Mouse (Mus musculus) liver, embryonic 13.5 days (tissue): Measurements from ENCODE around the gene Map3k12. TPM values are rescaled to one million over a fixed set of nuclear protein-coding genes. Genes with fewer than 3 reads are reported as not detected.

ENCODE experiments used
- ATAC-seq: fragments of 200-750 bp; cut with Nextera tagmentation; 2 replicates; pipeline ENCODE4 v1.8.0; 2017; ENCODE audit warnings: low read depth, mild to moderate bottlenecking, moderate number of reproducible peaks, moderate library complexity
- DNase-seq: peaks from one replicate; pipeline ENCODE4 v3.0.0; 2022
- H3K27ac ChIP-seq: fragments of 300-500 bp; sonication (generic); 2 replicates; pipeline ENCODE4 v1.5.1; 2015; ENCODE audit warnings: moderate library complexity, mild to moderate bottlenecking, inconsistent platforms
- H3K27me3 ChIP-seq: fragments of 300-500 bp; sonication (generic); 2 replicates; pipeline ENCODE4 v1.6.1; 2015; ENCODE audit warnings: mild to moderate bottlenecking, inconsistent platforms
- H3K36me3 ChIP-seq: fragments of 300-500 bp; sonication (generic); 2 replicates; pipeline ENCODE4 v1.6.1; 2015; ENCODE audit warnings: mild to moderate bottlenecking, inconsistent platforms
- H3K4me1 ChIP-seq: fragments of 300-500 bp; sonication (generic); replicated peaks from 2 replicates; pipeline ENCODE4 v1.6.1; 2015; ENCODE audit warnings: inconsistent platforms
- H3K4me2 ChIP-seq: fragments of 300-500 bp; sonication (generic); 2 replicates; pipeline ENCODE4 v1.6.1; 2015; ENCODE audit warnings: inconsistent platforms, mild to moderate bottlenecking, moderate library complexity
- H3K4me3 ChIP-seq: fragments of 300-500 bp; sonication (generic); replicated peaks from 2 replicates; pipeline ENCODE4 v1.5.1; 2015; ENCODE audit warnings: mild to moderate bottlenecking, inconsistent platforms
- H3K9ac ChIP-seq: fragments of 300-500 bp; sonication (generic); 2 replicates; pipeline ENCODE4 v1.6.1; 2015; ENCODE audit warnings: mild to moderate bottlenecking, inconsistent platforms
- H3K9me3 ChIP-seq: fragments of 300-500 bp; sonication (generic); replicated peaks from 2 replicates; pipeline ENCODE4 v1.6.1; 2016; ENCODE audit warnings: inconsistent platforms
- WGBS: fragments of 180-500 bp; shearing (Covaris S2); methylation state at CpG from one replicate; pipeline ENCODE4 v1.1.7; 2015; ENCODE audit not compliant: insufficient replicate concordance; 5-methylcytosine and 5-hydroxymethylcytosine counted together
- polyA plus RNA-seq: library from polyadenylated mRNA; unstranded; fragments of >200 nt; fragmentation: Nextera tagmentation; extraction: Ambion mirVana; gene quantifications from 2 replicates; pipeline ENCODE4 v1.2.1, GENCODE M21; 2015

Gene Map3k12
- polyA plus RNA-seq, 1 experiment from 2014 or later, result 2.1 TPM

GRCm38 (mm10) chr15:102518859-102519201 is 2.0 kb upstream of the Map3k12 start:
- H3K27me3 ChIP-seq, result peaks cover 5% of the 10 kb centered on the region; the same call in 1 of the 2 replicates
- H3K4me2 ChIP-seq, result peak overlapping the region; percentile 98
- H3K4me3 ChIP-seq, result peak overlapping the region; percentile 81
- H3K27ac ChIP-seq, result peak overlapping the region; percentile 96
- H3K9ac ChIP-seq, result peak overlapping the region; percentile 87
- H3K4me1 ChIP-seq, result peaks cover 51% of the 10 kb centered on the region
- WGBS, result 4% methylated on average over 9 of the region's 9 CpGs
- DNase-seq, result no peak
- peaks cover 30% of the 10 kb centered on the region for H3K36me3 ChIP-seq
- ATAC-seq, result no peak
- H3K9me3 ChIP-seq, result no peaks in the 10 kb centered on the region

- peak within 1 kb of the TSS; percentile 96 for H3K27ac ChIP-seq
- peak within 1 kb of the TSS; percentile 81 for H3K4me3 ChIP-seq
- H3K4me2 ChIP-seq, result peak within 1 kb of the TSS; percentile 98
- DNase-seq, result peak; percentile 100
- peak; percentile 92 for ATAC-seq
- peaks cover 5% of the 10 kb centered on the region; the same call in 1 of the 2 replicates for H3K27me3 ChIP-seq
- peak within 1 kb of the TSS; percentile 87 for H3K9ac ChIP-seq
- peaks cover 26% of the 10 kb centered on the region for H3K36me3 ChIP-seq
- under 1% methylated on average over 60 of the region's 60 CpGs for WGBS
- H3K9me3 ChIP-seq, result no peaks in the 10 kb centered on the region
- peaks cover 51% of the 10 kb centered on the region for H3K4me1 ChIP-seq
Measured at GRCm38 (mm10) chr15:102517976-102518858, 1.4 kb upstream of the Map3k12 start, which contains the start of gene Tarbp2. Gene Tarbp2, plus strand, starts transcription at chr15:102518192.

GRCm38 (mm10) chr15:102517631-102517975 is 739 bp upstream of the Map3k12 start:
- Histone ChIP-seq H3K4me3 (peak overlapping the region; percentile 81), H3K27ac (peak overlapping the region; percentile 85), H3K9ac (peak overlapping the region; percentile 75), H3K27me3 (peaks cover 5% of the 10 kb centered on the region; the same call in 1 of the 2 replicates), H3K36me3 (peaks cover 21% of the 10 kb centered on the region), H3K4me2 (peak overlapping the region; percentile 98), H3K4me1 (peaks cover 51% of the 10 kb centered on the region), H3K9me3 (no peaks in the 10 kb centered on the region)
- ATAC-seq (no peak), DNase-seq (no peak)
- 1% methylated on average over 10 of the region's 10 CpGs for WGBS

DNA sequence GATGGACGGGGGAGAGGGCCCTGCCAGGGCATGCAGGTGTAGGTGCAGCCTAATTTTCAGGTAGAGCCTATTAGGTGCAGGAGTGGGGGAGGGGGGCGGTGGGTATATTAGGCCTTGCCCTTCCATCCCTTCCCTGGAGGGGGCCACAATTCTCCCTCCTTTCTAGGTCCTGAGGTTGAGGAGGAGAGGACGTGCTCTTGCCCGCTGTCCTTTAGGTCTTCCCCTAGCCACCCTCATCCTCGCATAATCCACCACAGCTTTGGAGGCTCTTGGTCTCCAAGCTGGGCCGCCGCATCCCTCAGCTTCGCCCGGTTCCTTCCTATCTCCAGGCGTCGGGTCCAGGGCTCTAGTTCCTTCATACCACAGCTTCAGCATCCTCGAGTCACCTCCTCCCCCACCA is 571 bp downstream of the Map3k12 start:
- no peak for ATAC-seq
- peaks cover 7% of the 10 kb centered on the region; the same call in 1 of the 2 replicates for H3K36me3 ChIP-seq

GRCm38 (mm10) chr15:102515791-102516190 is 1.1 kb downstream of the Map3k12 start:
- peaks cover 50% of the 10 kb centered on the region for H3K4me1 ChIP-seq
- H3K4me2 ChIP-seq, result peak overlapping the region; percentile 98
- H3K9ac ChIP-seq, result peak overlapping the region; percentile 75
- ATAC-seq (no peak), DNase-seq (no peak)
- H3K9me3 ChIP-seq, result no peaks in the 10 kb centered on the region
- H3K36me3 ChIP-seq, result peaks cover 2% of the 10 kb centered on the region; the same call in 1 of the 2 replicates
- 59% methylated on average over 4 of the region's 4 CpGs for WGBS
- H3K27me3 ChIP-seq, result peaks cover 16% of the 10 kb centered on the region; the same call in 1 of the 2 replicates
- no peak overlapping the region for H3K27ac ChIP-seq
- peak overlapping the region; percentile 81; the same call in 1 of the 2 replicates for H3K4me3 ChIP-seq

More for the DNA sequence above, 571 bp downstream of the Map3k12 start:
- Histone ChIP-seq H3K4me1 (peaks cover 50% of the 10 kb centered on the region), H3K9ac (peak overlapping the region; percentile 75), H3K9me3 (no peaks in the 10 kb centered on the region), H3K27ac (no peak overlapping the region), H3K27me3 (peaks cover 15% of the 10 kb centered on the region; the same call in 1 of the 2 replicates), H3K4me3 (peak overlapping the region; percentile 81), H3K4me2 (peak overlapping the region; percentile 98)
- 11% methylated on average over 12 of the region's 12 CpGs for WGBS
- DNase-seq, result no peak

DNA sequence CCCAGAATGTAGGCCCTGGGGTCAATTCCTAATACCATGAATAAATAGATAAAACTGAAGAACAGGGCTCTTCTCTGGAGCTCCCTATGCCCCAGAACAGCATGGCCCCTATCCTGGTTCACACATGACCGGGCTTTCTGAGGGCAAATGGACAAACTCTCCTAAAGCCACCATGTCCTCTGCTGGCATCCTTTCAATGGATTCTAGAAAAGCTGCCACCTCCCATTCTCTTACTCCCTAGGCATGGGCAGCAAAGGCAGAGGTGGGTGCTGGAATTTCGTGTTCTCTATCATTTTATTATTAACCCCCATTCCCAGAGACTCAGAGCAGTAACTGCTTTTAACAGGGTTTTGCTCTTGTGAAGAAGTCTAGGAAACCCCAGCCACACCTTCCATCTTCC is 1.6 kb downstream of the Map3k12 start:
- no peak for ATAC-seq
- H3K4me1 ChIP-seq, result peaks cover 50% of the 10 kb centered on the region
- WGBS, result 58% methylated on average over 2 of the region's 2 CpGs
- no peak for DNase-seq
- peaks cover 20% of the 10 kb centered on the region; the same call in 1 of the 2 replicates for H3K27me3 ChIP-seq
- H3K4me2 ChIP-seq, result no peak overlapping the region
- no peak overlapping the region for H3K27ac ChIP-seq
- H3K9ac ChIP-seq, result no peak overlapping the region
- H3K4me3 ChIP-seq, result no peak overlapping the region
- H3K9me3 ChIP-seq, result no peaks in the 10 kb centered on the region
- H3K36me3 ChIP-seq, result no peaks in the 10 kb centered on the region

- 54% methylated on average over 3 of the region's 3 CpGs for WGBS
- H3K4me2 ChIP-seq, result no peak overlapping the region
- no peaks in the 10 kb centered on the region for H3K9me3 ChIP-seq
- no peak overlapping the region for H3K9ac ChIP-seq
- no peak for DNase-seq
- H3K4me1 ChIP-seq, result peaks cover 44% of the 10 kb centered on the region
- H3K27me3 ChIP-seq, result peaks cover 26% of the 10 kb centered on the region
- no peaks in the 10 kb centered on the region for H3K36me3 ChIP-seq
- ATAC-seq, result no peak
- no peak overlapping the region for H3K4me3 ChIP-seq
- H3K27ac ChIP-seq, result no peak overlapping the region
Measured at GRCm38 (mm10) chr15:102513004-102513403, 3.9 kb downstream of the Map3k12 start.

- Histone ChIP-seq H3K36me3 (no peaks in the 10 kb centered on the region), H3K4me2 (no peak overlapping the region), H3K9me3 (no peaks in the 10 kb centered on the region), H3K27ac (no peak overlapping the region), H3K9ac (no peak overlapping the region), H3K4me1 (peaks cover 44% of the 10 kb centered on the region), H3K4me3 (no peak overlapping the region), H3K27me3 (peaks cover 26% of the 10 kb centered on the region)
- ATAC-seq (no peak), DNase-seq (no peak)
Measured at GRCm38 (mm10) chr15:102512471-102512870, 4.4 kb downstream of the Map3k12 start.

GRCm38 (mm10) chr15:102512010-102512409 is 4.9 kb downstream of the Map3k12 start:
- no peaks in the 10 kb centered on the region for H3K9me3 ChIP-seq
- no peak overlapping the region for H3K4me3 ChIP-seq
- H3K4me1 ChIP-seq, result peaks cover 40% of the 10 kb centered on the region
- H3K27me3 ChIP-seq, result peaks cover 26% of the 10 kb centered on the region
- no peak for DNase-seq
- 60% methylated on average over 5 of the region's 5 CpGs for WGBS
- no peak for ATAC-seq
- H3K36me3 ChIP-seq, result no peaks in the 10 kb centered on the region
- H3K9ac ChIP-seq, result no peak overlapping the region
- no peak overlapping the region for H3K27ac ChIP-seq
- H3K4me2 ChIP-seq, result no peak overlapping the region

- Histone ChIP-seq H3K27me3 (peaks cover 25% of the 10 kb centered on the region), H3K4me1 (peaks cover 39% of the 10 kb centered on the region), H3K9ac (no peak overlapping the region; the same call in 1 of the 2 replicates), H3K9me3 (no peaks in the 10 kb centered on the region), H3K4me2 (peak overlapping the region; percentile 97), H3K27ac (no peak overlapping the region), H3K4me3 (0 out of 2 replicates have a peak overlapping the region, but pooled peaks have one; percentile 68), H3K36me3 (no peaks in the 10 kb centered on the region)
- no peak for DNase-seq
- 42% methylated on average over 6 of the region's 6 CpGs for WGBS
- ATAC-seq, result 0 out of 2 replicates have a peak, but pooled peaks have one; percentile 16
Measured at GRCm38 (mm10) chr15:102511285-102511833, 5.5 kb downstream of the Map3k12 start.

DNA sequence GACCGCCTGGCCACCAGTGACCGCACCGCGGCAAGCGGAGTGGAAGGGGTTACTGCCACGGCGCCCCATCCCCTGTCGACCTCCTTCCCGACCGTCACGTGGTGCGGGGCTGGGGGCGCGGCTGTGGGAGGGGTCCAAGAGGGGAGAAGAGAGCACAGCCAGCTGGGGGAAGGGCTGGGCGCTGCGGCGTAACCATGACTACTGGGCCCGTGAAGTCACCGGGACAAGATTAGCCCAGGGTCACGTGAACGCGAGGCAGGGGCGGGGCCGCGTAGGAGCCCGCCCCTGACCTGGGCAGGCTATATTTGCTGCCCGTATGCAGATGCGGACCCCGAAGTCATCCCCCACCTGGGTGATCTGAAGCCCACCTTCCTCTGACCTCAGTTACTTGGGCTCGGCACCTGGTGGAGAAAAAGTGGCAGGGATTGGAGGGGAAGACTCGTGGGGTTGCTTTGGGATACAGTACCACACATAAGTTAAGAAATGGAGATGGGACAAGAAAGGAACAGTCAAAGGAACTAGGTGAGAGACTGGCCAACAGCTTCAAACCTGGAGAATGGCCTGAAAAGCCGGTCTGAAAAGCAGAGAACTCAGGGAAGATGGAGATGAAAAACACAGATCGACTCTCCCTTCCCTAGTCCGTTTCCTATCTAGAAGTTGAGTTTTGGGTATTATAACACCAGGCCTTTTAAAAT is 6.1 kb downstream of the Map3k12 start:
- WGBS, result 4% methylated on average over 33 of the region's 34 CpGs
- Histone ChIP-seq H3K27ac (peak overlapping the region; percentile 50; the same call in 1 of the 2 replicates), H3K36me3 (no peaks in the 10 kb centered on the region)

More for the DNA sequence above, 6.1 kb downstream of the Map3k12 start:
- DNase-seq, result peak; percentile 78
- Histone ChIP-seq H3K4me1 (peaks cover 39% of the 10 kb centered on the region), H3K4me3 (peak overlapping the region; percentile 68), H3K27me3 (peaks cover 22% of the 10 kb centered on the region), H3K9me3 (no peaks in the 10 kb centered on the region), H3K4me2 (peak overlapping the region; percentile 97), H3K9ac (peak overlapping the region; percentile 70)
- peak; percentile 87 for ATAC-seq
